Mouse (Mus musculus): ENCODE data around the gene Adprhl1.

DNA sequence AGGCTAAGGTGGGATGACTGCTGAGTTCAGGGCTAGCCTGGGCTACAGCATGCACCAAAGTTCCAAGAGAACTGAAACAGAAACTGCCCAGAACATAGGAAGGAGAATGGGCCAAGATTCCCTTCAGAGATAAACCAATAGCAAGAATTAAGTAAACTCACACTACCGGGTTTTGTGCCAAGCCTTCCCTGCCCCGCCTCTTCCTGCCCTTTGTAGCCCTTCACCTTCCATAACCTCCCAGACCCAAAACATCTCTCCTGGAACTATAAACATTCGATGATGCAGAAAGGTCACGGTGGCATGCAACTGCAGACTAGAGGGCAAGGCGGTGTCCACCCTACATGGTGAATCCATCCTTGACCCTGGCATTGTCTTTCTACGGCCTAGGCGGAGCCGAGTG lies 63.7 kb downstream of the Adprhl1 start:
- no peak for TF ChIP-seq CTCF (IDR thresholded peaks at IDR 0.05; ENCODE audit: extremely low read depth, insufficient read depth, low read length)
- TF ChIP-seq POLR2A (IDR thresholded peaks at IDR 0.05; ENCODE audit: extremely low read depth, insufficient read depth, low read length) = no peak

All from cortical plate, adult 2 months (tissue).